Mouse (Mus musculus) skeletal muscle tissue, adult 2 months (tissue): ENCODE measurements around the gene Rgs10.

ENCODE experiments used
- DNase-seq: peaks from one replicate; pipeline ENCODE4 v3.0.0-alpha.2; 2012; ENCODE audit warnings: low read depth, low spot score

The Rgs10 gene

GRCm38 (mm10) chr7:128417930-128418779, at the start of gene Rgs10:
Gene Rgs10, minus strand, starts transcription at chr7:128418758.
- no peak for DNase-seq

- DNase-seq = no peak
Observed at GRCm38 (mm10) chr7:128462406-128462805, 43.8 kb upstream of the Rgs10 start.

GRCm38 (mm10) chr7:128461285-128462215, 43.0 kb upstream of the Rgs10 start, which contains the start of gene Tial1:
Gene Tial1, minus strand, starts transcription at chr7:128461717.
- peak; percentile 97 for DNase-seq

- no peak for DNase-seq
Observed at GRCm38 (mm10) chr7:128460865-128461228, 42.3 kb upstream of the Rgs10 start.

- DNase-seq = peak; percentile 10
Observed at GRCm38 (mm10) chr7:128460131-128460864, 41.7 kb upstream of the Rgs10 start.

- no peak for DNase-seq
Observed at GRCm38 (mm10) chr7:128459791-128460130, 41.2 kb upstream of the Rgs10 start.

GRCm38 (mm10) chr7:128458011-128458410, 39.5 kb upstream of the Rgs10 start:
- DNase-seq = no peak

GRCm38 (mm10) chr7:128452731-128453130, 34.2 kb upstream of the Rgs10 start:
- no peak for DNase-seq

- no peak for DNase-seq
Observed at GRCm38 (mm10) chr7:128440584-128440983, 22.0 kb upstream of the Rgs10 start.

- no peak for DNase-seq
Observed at GRCm38 (mm10) chr7:128439251-128439650, 20.7 kb upstream of the Rgs10 start.

GRCm38 (mm10) chr7:128438131-128438530, 19.6 kb upstream of the Rgs10 start:
- no peak for DNase-seq

- no peak for DNase-seq
Observed at GRCm38 (mm10) chr7:128433213-128433612, 14.7 kb upstream of the Rgs10 start.

GRCm38 (mm10) chr7:128432574-128432973, 14.0 kb upstream of the Rgs10 start:
- DNase-seq = no peak

GRCm38 (mm10) chr7:128422491-128422890, 3.9 kb upstream of the Rgs10 start:
- DNase-seq = no peak

GRCm38 (mm10) chr7:128421701-128422100, 3.1 kb upstream of the Rgs10 start:
- no peak for DNase-seq

- DNase-seq = no peak
Observed at GRCm38 (mm10) chr7:128419690-128420089, 1.1 kb upstream of the Rgs10 start.

GRCm38 (mm10) chr7:128417226-128417929, 1.2 kb downstream of the Rgs10 start:
- no peak for DNase-seq

- DNase-seq = no peak
Observed at GRCm38 (mm10) chr7:128416664-128417063, 1.9 kb downstream of the Rgs10 start.

- no peak for DNase-seq
Observed at GRCm38 (mm10) chr7:128414433-128414832, 4.1 kb downstream of the Rgs10 start.

- DNase-seq = no peak
Observed at GRCm38 (mm10) chr7:128412071-128412833, 6.3 kb downstream of the Rgs10 start.
